Mouse (Mus musculus) urinary bladder, adult 2 months (tissue): ENCODE results near the gene Lrtm1. TPM values are rescaled to one million over a fixed set of nuclear protein-coding genes. Genes with fewer than 3 reads are reported as not detected.

ENCODE experiments used
- DNase-seq: peaks from one replicate; pipeline ENCODE4 v3.0.0; 2022; ENCODE audit warnings: low spot score
- polyA plus RNA-seq: library from polyadenylated mRNA; depleted of rRNA; stranded (reverse); fragments of >200 nt; gene quantifications from 2 replicates; pipeline ENCODE4 v1.2.3, GENCODE M21; 2012; rRNA removed

Lrtm1 gene
- 0.01 and 0.08 TPM in 2 replicates for polyA plus RNA-seq

- no peak for DNase-seq
Observed at GRCm38 (mm10) chr14:29017883-29018282, at the start of gene Lrtm1. TSS of gene Lrtm1 (plus strand) at chr14:29018208.

- DNase-seq: no peak
Observed at GRCm38 (mm10) chr14:28969247-28969646, 48.8 kb upstream of the Lrtm1 start.

- DNase-seq: no peak
Observed at GRCm38 (mm10) chr14:28972620-28973019, 45.4 kb upstream of the Lrtm1 start.

- DNase-seq: no peak
Observed at GRCm38 (mm10) chr14:28979230-28979629, 38.8 kb upstream of the Lrtm1 start.

GRCm38 (mm10) chr14:28980482-28980881 lies 37.5 kb upstream of the Lrtm1 start:
- no peak for DNase-seq

GRCm38 (mm10) chr14:28984276-28984675 lies 33.7 kb upstream of the Lrtm1 start:
- no peak for DNase-seq

GRCm38 (mm10) chr14:28988211-28988900 lies 29.7 kb upstream of the Lrtm1 start:
- DNase-seq: no peak

- DNase-seq: no peak
Observed at GRCm38 (mm10) chr14:28996569-28996968, 21.4 kb upstream of the Lrtm1 start.

GRCm38 (mm10) chr14:29005228-29005840 lies 12.7 kb upstream of the Lrtm1 start:
- no peak for DNase-seq

- DNase-seq: no peak
Observed at GRCm38 (mm10) chr14:29009644-29010043, 8.4 kb upstream of the Lrtm1 start.

- DNase-seq: no peak
Observed at GRCm38 (mm10) chr14:29013161-29013560, 4.8 kb upstream of the Lrtm1 start.

GRCm38 (mm10) chr14:29014680-29015079 lies 3.3 kb upstream of the Lrtm1 start:
- no peak for DNase-seq

GRCm38 (mm10) chr14:29015896-29016295 lies 2.1 kb upstream of the Lrtm1 start:
- DNase-seq: no peak

GRCm38 (mm10) chr14:29018316-29019000 lies 450 bp downstream of the Lrtm1 start:
- no peak for DNase-seq

- DNase-seq: no peak
Observed at GRCm38 (mm10) chr14:29021295-29021694, 3.3 kb downstream of the Lrtm1 start.

- DNase-seq: no peak
Observed at GRCm38 (mm10) chr14:29023246-29023645, 5.2 kb downstream of the Lrtm1 start.

- DNase-seq: no peak
Observed at GRCm38 (mm10) chr14:29025335-29025734, 7.3 kb downstream of the Lrtm1 start.

GRCm38 (mm10) chr14:29027276-29027675 lies 9.3 kb downstream of the Lrtm1 start:
- DNase-seq: no peak

- no peak for DNase-seq
Observed at GRCm38 (mm10) chr14:29028391-29029106, 10.5 kb downstream of the Lrtm1 start.

GRCm38 (mm10) chr14:29029107-29029469 lies 11.1 kb downstream of the Lrtm1 start:
- no peak for DNase-seq

- no peak for DNase-seq
Observed at GRCm38 (mm10) chr14:29029896-29030420, 11.9 kb downstream of the Lrtm1 start.

- no peak for DNase-seq
Observed at GRCm38 (mm10) chr14:29030519-29030918, 12.5 kb downstream of the Lrtm1 start.
